Mouse (Mus musculus) E14TG2a.4 (cell line): ENCODE results near the gene Zfyve21.

ENCODE experiments used
- H3K27me3 ChIP-seq: 2 replicates; pipeline ENCODE4 v1.6.1; 2014; ENCODE audit warnings: low read length, control low read depth; ENCODE audit not compliant: insufficient read depth
- H3K36me3 ChIP-seq: 2 replicates; pipeline ENCODE4 v1.6.1; 2014; ENCODE audit warnings: low read length, control low read depth; ENCODE audit not compliant: insufficient read depth
- H3K4me1 ChIP-seq: replicated peaks from 2 replicates; pipeline ENCODE4 v1.6.1; 2014; ENCODE audit warnings: low read depth, low read length, control low read depth
- H3K4me3 ChIP-seq: replicated peaks from 2 replicates; pipeline ENCODE4 v1.5.1; 2014; ENCODE audit warnings: mild to moderate bottlenecking, low read length
- H3K9me3 ChIP-seq: 2 replicates; pipeline ENCODE4 v1.6.1; 2014; ENCODE audit warnings: low read length, control low read depth
- CTCF ChIP-seq: conservative IDR thresholded peaks from 2 replicates; pipeline ENCODE4 v1.5.1; 2014; ENCODE audit warnings: low read length
- NANOG ChIP-seq: IDR thresholded peaks from 2 replicates; pipeline ENCODE4 v1.6.1; 2014; ENCODE audit warnings: borderline replicate concordance, low read length, mixed read lengths
- POU5F1 ChIP-seq: IDR thresholded peaks from 2 replicates; pipeline ENCODE4 v1.6.1; 2014; ENCODE audit warnings: low read length, borderline replicate concordance

The Zfyve21 gene

DNA sequence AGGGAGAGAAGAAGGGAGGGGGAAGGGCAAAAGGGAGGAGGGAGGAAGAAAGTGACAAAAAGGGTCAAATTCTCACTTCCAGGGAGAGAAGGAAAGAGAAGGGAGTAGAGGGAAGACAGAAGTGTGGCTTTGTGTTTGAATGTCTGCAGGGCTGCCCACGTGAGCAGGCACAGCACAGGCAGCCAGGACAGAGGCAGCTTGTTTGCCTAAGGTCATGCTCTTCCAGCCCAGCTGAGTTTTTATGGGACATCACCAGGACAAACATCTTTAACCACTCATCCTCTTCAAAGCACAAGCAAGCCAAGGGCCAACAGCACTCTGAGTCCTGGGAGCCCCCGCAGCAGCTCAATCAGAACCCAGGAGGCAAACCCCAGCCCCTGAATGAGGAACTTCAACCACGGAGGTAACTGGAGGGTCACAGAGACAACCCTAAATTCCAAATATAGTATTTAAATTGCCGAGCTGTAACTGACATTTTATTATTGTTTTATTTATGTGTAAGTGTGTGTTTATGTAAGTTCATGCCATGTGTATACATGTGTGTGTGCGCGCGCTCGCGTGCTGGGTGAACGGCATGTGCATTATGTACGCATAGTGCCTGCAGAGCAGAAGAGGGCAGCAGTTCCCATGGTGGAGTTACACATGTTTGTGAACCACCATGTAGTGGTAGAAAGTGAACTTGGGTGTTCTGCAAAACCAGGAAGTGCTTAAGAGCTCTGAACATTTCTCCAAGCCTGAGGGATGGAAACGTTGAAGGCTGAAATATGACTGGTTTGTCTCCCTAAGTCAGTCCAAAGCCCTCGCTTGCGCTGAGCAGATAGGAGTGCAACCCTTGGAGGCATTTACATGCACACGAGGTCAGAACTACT, 28.8 kb downstream of the Zfyve21 start:
- Histone ChIP-seq H3K4me3 (no peak overlapping the region), H3K9me3 (no peaks in the 10 kb centered on the region), H3K27me3 (no peaks in the 10 kb centered on the region), H3K36me3 (peaks cover 26% of the 10 kb centered on the region), H3K4me1 (no peaks in the 10 kb centered on the region)
- TF ChIP-seq POU5F1 (no peak), CTCF (no peak), NANOG (no peak)

DNA sequence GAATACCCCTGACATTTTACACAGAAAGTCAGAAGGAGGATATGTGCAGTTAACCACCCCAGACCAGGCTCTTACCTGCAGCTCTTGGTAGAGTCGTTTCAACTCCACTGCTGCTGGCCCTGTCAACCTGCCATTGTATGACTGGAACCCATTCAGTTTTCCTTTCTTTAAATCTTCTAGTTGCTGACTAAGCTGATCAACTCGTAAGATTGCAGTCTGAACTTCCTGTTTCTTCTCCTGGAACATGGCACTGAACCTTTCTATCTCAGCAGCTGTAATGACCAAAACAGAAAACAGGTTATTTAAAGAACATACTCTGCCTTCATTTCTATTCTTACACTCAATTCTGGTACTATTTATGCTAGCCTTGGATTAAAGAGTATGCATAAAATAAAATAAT, 29.5 kb downstream of the Zfyve21 start:
- TF ChIP-seq CTCF (no peak), NANOG (no peak), POU5F1 (no peak)
- Histone ChIP-seq H3K4me3 (no peak overlapping the region), H3K36me3 (peaks cover 21% of the 10 kb centered on the region), H3K4me1 (peaks cover 4% of the 10 kb centered on the region; the same call in 1 of the 2 replicates), H3K27me3 (no peaks in the 10 kb centered on the region), H3K9me3 (no peaks in the 10 kb centered on the region)

DNA sequence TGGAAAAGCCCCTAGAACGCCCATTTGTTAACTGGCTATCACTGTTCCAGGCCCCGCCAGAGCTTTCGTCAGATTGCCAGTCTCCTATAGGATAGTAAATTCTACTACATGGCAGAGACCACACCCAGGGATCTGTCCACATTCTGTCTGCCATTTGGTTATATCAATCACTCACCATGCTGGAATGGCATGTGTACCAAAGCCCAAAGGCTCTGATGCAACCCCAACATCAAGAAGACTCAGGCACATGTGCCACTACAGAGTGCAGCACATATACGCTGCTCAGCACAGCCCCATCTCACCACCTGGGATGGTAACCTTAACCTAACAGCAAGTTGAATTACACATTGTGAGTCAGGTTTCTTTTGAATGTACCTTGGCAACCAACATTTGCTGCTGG, 32.0 kb downstream of the Zfyve21 start:
- H3K4me3 ChIP-seq: no peak overlapping the region
- TF ChIP-seq NANOG (no peak), CTCF (no peak), POU5F1 (no peak)
- no peaks in the 10 kb centered on the region for H3K27me3 ChIP-seq

DNA sequence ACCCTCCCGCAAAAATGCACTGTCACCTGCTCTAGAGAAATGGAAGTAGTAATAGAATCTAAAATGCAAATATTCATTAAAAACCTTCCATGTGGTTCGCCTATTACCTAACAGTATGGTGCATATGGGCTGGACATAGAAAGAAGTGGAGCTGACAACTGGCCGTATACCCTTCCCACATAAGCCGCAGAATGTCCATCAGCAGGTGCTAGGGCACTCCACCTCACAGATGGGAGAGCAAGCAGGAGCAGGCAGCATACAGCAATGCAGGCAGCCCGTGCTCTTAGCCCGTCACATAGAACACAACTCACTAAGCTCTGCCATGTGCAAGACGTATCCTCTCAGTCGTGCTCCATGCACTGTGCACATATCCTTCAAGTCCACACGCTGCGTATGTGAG, 32.8 kb downstream of the Zfyve21 start:
- H3K4me3 ChIP-seq: no peak overlapping the region
- no peak for TF ChIP-seq CTCF
- no peak for TF ChIP-seq NANOG
- TF ChIP-seq POU5F1: no peak
- no peaks in the 10 kb centered on the region for H3K27me3 ChIP-seq
- peaks cover 7% of the 10 kb centered on the region; the same call in 1 of the 2 replicates for H3K36me3 ChIP-seq
- H3K9me3 ChIP-seq: no peaks in the 10 kb centered on the region
- H3K4me1 ChIP-seq: peaks cover 11% of the 10 kb centered on the region; the same call in 1 of the 2 replicates

More for the DNA sequence above, 32.0 kb downstream of the Zfyve21 start:
- Histone ChIP-seq H3K36me3 (peaks cover 8% of the 10 kb centered on the region; the same call in 1 of the 2 replicates), H3K9me3 (no peaks in the 10 kb centered on the region), H3K4me1 (peaks cover 6% of the 10 kb centered on the region; the same call in 1 of the 2 replicates)

DNA sequence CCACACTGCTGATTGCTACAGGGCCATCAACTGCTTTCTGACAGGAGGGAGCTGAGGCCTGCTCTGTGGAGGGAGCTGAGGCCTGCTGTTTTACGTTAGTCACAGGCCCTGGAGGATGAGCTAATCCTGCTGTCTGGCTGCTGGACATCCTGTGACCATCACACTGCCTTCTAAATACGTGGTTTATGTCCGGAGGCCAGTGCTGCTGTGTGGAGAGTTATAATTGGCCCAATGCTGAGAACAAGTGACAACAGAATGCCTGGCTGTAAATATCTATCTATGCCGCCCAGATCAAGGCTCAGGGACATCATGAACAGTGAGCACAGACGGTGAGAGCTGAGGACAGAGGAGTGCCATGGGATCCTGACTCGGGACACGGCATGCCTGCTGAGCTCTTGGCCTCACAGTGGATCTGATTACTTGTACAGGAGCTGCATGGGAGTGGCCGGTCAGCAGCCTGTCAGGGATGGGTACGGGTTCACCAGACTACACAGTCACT, 34.4 kb downstream of the Zfyve21 start:
- Histone ChIP-seq H3K27me3 (no peaks in the 10 kb centered on the region), H3K9me3 (no peaks in the 10 kb centered on the region), H3K36me3 (no peaks in the 10 kb centered on the region), H3K4me3 (no peak overlapping the region), H3K4me1 (peaks cover 19% of the 10 kb centered on the region)
- TF ChIP-seq POU5F1 (no peak), CTCF (no peak), NANOG (no peak)

DNA sequence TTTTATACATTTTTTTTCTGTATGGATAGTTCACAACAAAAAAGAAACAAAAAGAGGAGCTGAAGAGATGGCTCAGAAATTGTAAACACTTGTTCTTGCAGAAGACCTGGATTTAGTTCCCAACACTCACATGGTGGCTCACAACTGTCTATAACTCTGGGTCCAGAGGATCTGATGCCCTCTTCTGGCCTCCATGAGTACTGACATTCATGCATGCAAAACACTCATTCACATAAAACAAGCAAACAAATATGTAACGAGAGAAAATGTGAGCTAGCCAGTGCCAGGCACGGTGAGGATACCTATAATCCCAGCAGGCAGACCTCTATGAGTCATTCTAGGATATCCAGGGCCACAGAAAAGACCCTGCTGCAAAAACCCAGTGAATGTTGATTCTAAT, 37.3 kb downstream of the Zfyve21 start:
- no peaks in the 10 kb centered on the region for H3K27me3 ChIP-seq
- H3K9me3 ChIP-seq: no peaks in the 10 kb centered on the region
- H3K36me3 ChIP-seq: no peaks in the 10 kb centered on the region
- H3K4me1 ChIP-seq: peaks cover 24% of the 10 kb centered on the region
- TF ChIP-seq POU5F1 (no peak), CTCF (peak; percentile 49)
- no peak overlapping the region for H3K4me3 ChIP-seq

DNA sequence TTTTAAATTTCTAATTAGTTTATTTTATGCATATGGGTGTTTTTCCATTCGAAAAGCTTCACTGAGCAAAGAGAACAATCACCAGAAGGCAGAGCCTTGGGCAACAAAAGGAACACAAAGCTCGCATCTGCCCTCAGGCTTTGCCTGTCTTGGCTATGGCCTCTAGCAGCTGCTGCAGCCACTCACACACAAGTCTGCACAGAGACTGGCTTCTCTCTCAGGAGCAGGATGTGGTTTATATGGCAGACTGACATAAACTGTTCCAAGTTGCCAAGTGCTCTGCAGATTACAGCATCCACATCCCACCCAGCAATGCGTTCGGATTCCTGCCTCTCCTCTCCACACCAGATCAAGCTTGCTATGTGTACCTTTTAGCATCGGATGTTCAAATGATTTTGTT, 37.8 kb downstream of the Zfyve21 start:
- Histone ChIP-seq H3K4me3 (no peak overlapping the region), H3K36me3 (no peaks in the 10 kb centered on the region), H3K9me3 (no peaks in the 10 kb centered on the region), H3K27me3 (no peaks in the 10 kb centered on the region), H3K4me1 (peaks cover 24% of the 10 kb centered on the region)
- TF ChIP-seq POU5F1 (no peak), CTCF (no peak), NANOG (no peak)

DNA sequence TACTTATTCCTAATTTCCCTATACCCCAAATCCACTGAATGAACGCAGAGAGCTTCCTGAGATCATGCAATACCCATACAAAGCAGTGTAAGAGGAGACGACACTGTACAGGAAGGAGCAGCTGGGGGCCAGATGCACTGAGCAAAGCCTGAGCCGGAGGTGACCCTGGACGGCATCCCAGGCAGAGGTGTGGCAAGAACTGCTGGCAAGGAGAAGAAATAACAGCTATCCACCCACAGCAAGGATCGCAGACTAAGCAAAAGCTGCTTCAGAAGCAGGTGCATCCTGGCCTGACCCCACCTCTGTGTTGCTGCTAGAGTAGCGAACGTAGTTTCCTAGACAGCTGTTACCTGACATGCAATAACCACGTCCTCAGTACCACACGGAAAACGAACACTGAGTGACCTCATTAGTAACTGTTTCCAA, 39.1 kb downstream of the Zfyve21 start:
- TF ChIP-seq POU5F1 (no peak), CTCF (no peak)
- no peak overlapping the region for H3K4me3 ChIP-seq
- no peaks in the 10 kb centered on the region for H3K27me3 ChIP-seq
- H3K9me3 ChIP-seq: no peaks in the 10 kb centered on the region
- no peaks in the 10 kb centered on the region for H3K36me3 ChIP-seq
- peaks cover 24% of the 10 kb centered on the region for H3K4me1 ChIP-seq

DNA sequence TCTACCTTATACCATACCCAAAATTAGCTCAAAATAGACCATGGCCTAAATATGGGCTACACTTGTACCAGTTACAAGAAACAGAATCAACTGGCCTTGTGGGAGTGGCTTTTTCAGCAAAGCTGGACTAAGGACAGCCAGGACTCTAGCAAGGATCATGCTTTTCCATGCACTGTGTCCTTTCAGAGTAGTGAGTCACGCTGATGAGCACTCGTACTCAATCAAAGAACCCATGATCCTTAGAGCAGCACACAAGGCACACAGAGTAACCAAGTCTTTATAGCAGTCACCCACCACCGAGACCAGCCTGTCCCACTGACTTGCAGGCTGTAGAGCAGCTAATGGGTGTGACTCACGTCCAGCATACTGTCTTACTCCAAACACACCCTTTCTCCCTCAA, 39.6 kb downstream of the Zfyve21 start:
- Histone ChIP-seq H3K4me3 (no peak overlapping the region), H3K9me3 (no peaks in the 10 kb centered on the region), H3K36me3 (no peaks in the 10 kb centered on the region), H3K4me1 (peaks cover 19% of the 10 kb centered on the region), H3K27me3 (no peaks in the 10 kb centered on the region)
- TF ChIP-seq NANOG (no peak), CTCF (no peak), POU5F1 (no peak)
